Mouse (Mus musculus): ENCODE measurements at regions not wholly inside any gene's neighbourhood (a gene's known extent, or its start where the extent isn't known, plus 50 kb on each side); places are given as distances from the start of the nearest gene placed in this dataset.

GRCm38 (mm10) chr17:80789000-80789399 lies 60.7 kb upstream of the Map4k3 start:
- no peak for DNase-seq

- no peak for DNase-seq
Observed at GRCm38 (mm10) chr17:80786858-80787257, 58.6 kb upstream of the Map4k3 start.

GRCm38 (mm10) chr17:80786061-80786851 lies 58.0 kb upstream of the Map4k3 start:
- no peak for DNase-seq

GRCm38 (mm10) chr17:80785476-80785875 lies 57.2 kb upstream of the Map4k3 start:
- no peak for DNase-seq

GRCm38 (mm10) chr17:80785049-80785448 lies 56.8 kb upstream of the Map4k3 start:
- no peak for DNase-seq

GRCm38 (mm10) chr17:80782233-80782632 lies 53.9 kb upstream of the Map4k3 start:
- no peak for DNase-seq

- no peak for DNase-seq
Observed at GRCm38 (mm10) chr17:80781621-80782020, 53.3 kb upstream of the Map4k3 start.

- no peak for DNase-seq
Observed at GRCm38 (mm10) chr17:80780303-80780702, 52.0 kb upstream of the Map4k3 start.

- DNase-seq: no peak
Observed at GRCm38 (mm10) chr17:80779782-80780181, 51.5 kb upstream of the Map4k3 start.

All from thymus, postnatal 36 days (tissue).